Comparison of ENCODE assay signal across 8 mouse cellular contexts in the genomic region with DNA sequence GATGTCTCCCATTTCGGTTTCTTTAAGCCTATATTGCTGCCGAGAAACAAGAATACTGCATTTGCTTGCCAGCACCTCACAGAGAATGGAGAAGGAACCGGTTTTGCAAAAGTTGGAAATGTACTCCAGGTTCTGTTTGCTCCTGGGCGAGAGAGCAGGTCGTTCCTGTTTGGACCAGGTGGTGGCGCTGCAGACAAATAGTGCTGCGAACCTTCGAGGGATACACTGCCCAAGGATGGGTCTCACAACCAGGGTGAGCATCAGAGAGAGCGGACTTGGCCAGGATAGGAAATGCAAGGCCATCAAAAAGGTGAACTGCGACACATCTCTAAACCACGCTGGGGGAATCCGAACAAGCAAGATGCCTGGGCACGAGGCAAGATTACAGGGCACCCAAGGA. TPM values are rescaled to one million over a fixed set of nuclear protein-coding genes. Genes with fewer than 3 reads are reported as not detected.
DNase-seq lines count a peak whose midpoint lies in the region; ATAC-seq and TF ChIP-seq lines count a peak whose summit lies in the region.

No protein-coding gene starts in this region.

- H3K36me3 ChIP-seq in hindbrain, embryonic 10.5 days: no peaks in the 10 kb centered on the region
- H3K36me3 ChIP-seq in hindbrain, embryonic 13.5 days: no peaks in the 10 kb centered on the region
- H3K36me3 ChIP-seq in midbrain, postnatal 0 days (ENCODE audit: insufficient read depth, low read length): no peaks in the 10 kb centered on the region
- no peaks in the 10 kb centered on the region for H3K36me3 ChIP-seq in splenic B cell, adult 2 months (ENCODE audit: control insufficient read depth, insufficient read depth, low read length, poor library complexity, severe bottlenecking)

- no peak overlapping the region for H3K27ac ChIP-seq in hindbrain, embryonic 10.5 days
- H3K27ac ChIP-seq in hindbrain, embryonic 13.5 days: no peak overlapping the region
- no peak overlapping the region for H3K27ac ChIP-seq in midbrain, postnatal 0 days (ENCODE audit: low read depth, low read length)

- intact Hi-C loops in left cerebral cortex, postnatal 36 days (cut with DNase I): loop anchor here (2.0 kb wide), 1 partner anchor 297 kb away; no protein-coding TSS in a partner anchor

- H3K4me2 ChIP-seq in hindbrain, embryonic 13.5 days: no peak overlapping the region
- no peak overlapping the region for H3K4me2 ChIP-seq in midbrain, postnatal 0 days (ENCODE audit: low read depth, low read length, poor library complexity, severe bottlenecking)

- ATAC-seq in hindbrain, embryonic 13.5 days (ENCODE audit: low FRiP score): no peak
- peak; percentile 60; the same call in 1 of the 2 replicates for ATAC-seq in midbrain, postnatal 0 days (ENCODE audit: low FRiP score)

- 0 out of 2 replicates have a peak, but pooled peaks cover 3% of the 10 kb centered on the region for H3K4me1 ChIP-seq in hindbrain, embryonic 10.5 days (replicated peaks)
- no peaks in the 10 kb centered on the region for H3K4me1 ChIP-seq in hindbrain, embryonic 13.5 days (replicated peaks)
- no peaks in the 10 kb centered on the region for H3K4me1 ChIP-seq in midbrain, postnatal 0 days (ENCODE audit: insufficient read depth, low read length)

- TF ChIP-seq CTCF in midbrain, postnatal 0 days (IDR thresholded peaks at IDR 0.05): peak; percentile 90

- no peak overlapping the region for H3K9ac ChIP-seq in hindbrain, embryonic 13.5 days
- no peak overlapping the region for H3K9ac ChIP-seq in midbrain, postnatal 0 days (replicated peaks; ENCODE audit: low read length, poor library complexity, severe bottlenecking)

- H3K4me3 ChIP-seq in hindbrain, embryonic 10.5 days: no peak overlapping the region
- no peak overlapping the region for H3K4me3 ChIP-seq in hindbrain, embryonic 13.5 days
- H3K4me3 ChIP-seq in midbrain, postnatal 0 days (ENCODE audit: low read depth, low read length): no peak overlapping the region

- DNase-seq in hindbrain, embryonic 10.5 days (ENCODE audit: low spot score): peak; percentile 74
- DNase-seq in cerebellum, postnatal 14 days: peak; percentile 93
- peak; percentile 66 for DNase-seq in gastrocnemius, adult 18-20 months (ENCODE audit: low spot score)
- DNase-seq in kidney, adult 11 months: peak; percentile 54
- DNase-seq in left cerebral cortex, postnatal 36 days (ENCODE audit: low spot score in 2 of 2): peak; percentile 63 to 80
- peak; percentile 82 for DNase-seq in midbrain, postnatal 0 days (ENCODE audit: low spot score)
- peak; percentile 61 for DNase-seq in splenic B cell, adult 2 months (ENCODE audit: low read depth, low spot score)

- 17% methylated on average over 13 of the region's 13 CpGs for WGBS in hindbrain, embryonic 10.5 days
- WGBS in hindbrain, embryonic 13.5 days: 15% methylated on average over 13 of the region's 13 CpGs
- WGBS in midbrain, postnatal 0 days: 22% methylated on average over 13 of the region's 13 CpGs

- no peaks in the 10 kb centered on the region for H3K27me3 ChIP-seq in hindbrain, embryonic 10.5 days (ENCODE audit: insufficient read depth, poor library complexity, severe bottlenecking)
- H3K27me3 ChIP-seq in hindbrain, embryonic 13.5 days: no peaks in the 10 kb centered on the region
- no peaks in the 10 kb centered on the region for H3K27me3 ChIP-seq in midbrain, postnatal 0 days (ENCODE audit: insufficient read depth, low read length)
- no peaks in the 10 kb centered on the region for H3K27me3 ChIP-seq in splenic B cell, adult 2 months (ENCODE audit: control insufficient read depth, insufficient read depth, low read length, poor library complexity, severe bottlenecking)

- no peaks in the 10 kb centered on the region for H3K9me3 ChIP-seq in hindbrain, embryonic 10.5 days
- H3K9me3 ChIP-seq in hindbrain, embryonic 13.5 days: no peaks in the 10 kb centered on the region
- H3K9me3 ChIP-seq in midbrain, postnatal 0 days (ENCODE audit: low read length): no peaks in the 10 kb centered on the region

RNA-seq across cellular contexts. Expression of a gene that starts 54.0 kb away (rescaled TPM):
- 19.6 and 23.9 TPM in 2 replicates for polyA plus RNA-seq in hindbrain, embryonic 10.5 days (2016; fragmentation: Nextera tagmentation; extraction: Ambion mirVana)
- 20.6 and 22.2 TPM in 2 replicates for polyA plus RNA-seq in hindbrain, embryonic 13.5 days (2015; fragmentation: Nextera tagmentation; extraction: Ambion mirVana)
- 10 to 100 TPM; 20.5 to 26.7 TPM for total RNA-seq in gastrocnemius, adult 18-20 months (2021)
- total RNA-seq in left cerebral cortex, postnatal 36 days (2021): 10 to 100 TPM; 68.0 to 79.8 TPM
- total RNA-seq in midbrain, postnatal 0 days (2014; rRNA removed): 19.0 and 21.9 TPM in 2 replicates
- polyA plus RNA-seq in midbrain, postnatal 0 days (2015; fragmentation: Nextera tagmentation; extraction: Ambion mirVana): 15.9 and 16.5 TPM in 2 replicates
